Mouse (Mus musculus) stomach, embryonic 16.5 days (tissue): Measurements from ENCODE around the gene Tmem121. TPM values are rescaled to one million over a fixed set of nuclear protein-coding genes. Genes with fewer than 3 reads are reported as not detected.

ENCODE experiments used
- ATAC-seq: fragments of 200-750 bp; cut with Nextera tagmentation; 2 replicates; pipeline ENCODE4 v1.8.0; 2017; ENCODE audit warnings: moderate number of reproducible peaks, moderate TSS enrichment; ENCODE audit not compliant: insufficient read depth, low FRiP score
- H3K27ac ChIP-seq: fragments of 300-500 bp; sonication (generic); 2 replicates; pipeline ENCODE4 v1.5.1; 2014; ENCODE audit warnings: low read length
- H3K27me3 ChIP-seq: fragments of 300-500 bp; sonication (generic); 2 replicates; pipeline ENCODE4 v1.6.1; 2014; ENCODE audit warnings: low read length, control low read depth, mixed read lengths; ENCODE audit not compliant: control insufficient read depth, insufficient read depth
- H3K36me3 ChIP-seq: fragments of 300-500 bp; sonication (generic); 2 replicates; pipeline ENCODE4 v1.6.1; 2014; ENCODE audit warnings: low read length; ENCODE audit not compliant: control insufficient read depth, insufficient read depth
- H3K4me1 ChIP-seq: fragments of 300-500 bp; sonication (generic); 2 replicates; pipeline ENCODE4 v1.6.1; 2014; ENCODE audit warnings: low read length, control low read depth, mixed read lengths; ENCODE audit not compliant: control insufficient read depth, insufficient read depth
- H3K4me2 ChIP-seq: fragments of 300-500 bp; sonication (generic); 2 replicates; pipeline ENCODE4 v1.6.1; 2014; ENCODE audit warnings: low read depth, low read length, mixed read lengths
- H3K4me3 ChIP-seq: fragments of 300-500 bp; sonication (generic); replicated peaks from 2 replicates; pipeline ENCODE4 v1.5.1; 2014; ENCODE audit warnings: mild to moderate bottlenecking, low read length
- H3K9ac ChIP-seq: fragments of 300-500 bp; sonication (generic); 2 replicates; pipeline ENCODE4 v1.6.1; 2014; ENCODE audit warnings: low read length
- H3K9me3 ChIP-seq: fragments of 300-500 bp; sonication (generic); replicated peaks from 2 replicates; pipeline ENCODE4 v1.6.1; 2016; ENCODE audit warnings: low read length, control low read depth; ENCODE audit not compliant: control insufficient read depth
- WGBS: fragments of 180-500 bp; shearing (Covaris S2); extraction: QIAGEN DNeasy Blood & Tissue Kit; methylation state at CpG from one replicate; pipeline ENCODE4 v1.1.7; 2014; 5-methylcytosine and 5-hydroxymethylcytosine counted together
- polyA plus RNA-seq: library from polyadenylated mRNA; unstranded; fragments of >200 nt; fragmentation: Nextera tagmentation; extraction: Ambion mirVana; gene quantifications from 2 replicates; pipeline ENCODE4 v1.2.1, GENCODE M21; 2015

The Tmem121 gene
- polyA plus RNA-seq, 1 experiment from 2014 or later: 6.5 TPM

GRCm38 (mm10) chr12:113141531-113141973, 44.2 kb upstream of the Tmem121 start:
- ATAC-seq: no peak
- WGBS: 53% methylated on average over 8 of the region's 8 CpGs
- H3K9me3 ChIP-seq: no peaks in the 10 kb centered on the region
- peak overlapping the region; percentile 60 for H3K4me3 ChIP-seq
- 0 out of 2 replicates have a peak, but pooled peaks cover 3% of the 10 kb centered on the region for H3K36me3 ChIP-seq
- peak overlapping the region; percentile 72 for H3K9ac ChIP-seq
- peak overlapping the region; percentile 78 for H3K4me2 ChIP-seq
- peak overlapping the region; percentile 79 for H3K27ac ChIP-seq
- peaks cover 36% of the 10 kb centered on the region for H3K4me1 ChIP-seq
- H3K27me3 ChIP-seq: no peaks in the 10 kb centered on the region

- peak overlapping the region; percentile 72 for H3K9ac ChIP-seq
These were observed 43.4 kb upstream of the Tmem121 start for GRCm38 (mm10) chr12:113142021-113142975.

GRCm38 (mm10) chr12:113143164-113143563, 42.6 kb upstream of the Tmem121 start:
- peak overlapping the region; percentile 79 for H3K27ac ChIP-seq
- H3K36me3 ChIP-seq: no peaks in the 10 kb centered on the region
- H3K4me3 ChIP-seq: peak overlapping the region; percentile 60; the same call in 1 of the 2 replicates
- 45% methylated on average over 7 of the region's 7 CpGs for WGBS
- H3K9ac ChIP-seq: peak overlapping the region; percentile 46; the same call in 1 of the 2 replicates
- no peaks in the 10 kb centered on the region for H3K27me3 ChIP-seq
- no peak for ATAC-seq
- H3K4me1 ChIP-seq: peaks cover 42% of the 10 kb centered on the region
- no peaks in the 10 kb centered on the region for H3K9me3 ChIP-seq
- H3K4me2 ChIP-seq: peak overlapping the region; percentile 78

More at GRCm38 (mm10) chr12:113142021-113142975, 43.4 kb upstream of the Tmem121 start:
- no peaks in the 10 kb centered on the region for H3K9me3 ChIP-seq
- no peaks in the 10 kb centered on the region for H3K27me3 ChIP-seq
- no peaks in the 10 kb centered on the region for H3K36me3 ChIP-seq
- 16% methylated on average over 15 of the region's 15 CpGs for WGBS
- peak overlapping the region; percentile 78 for H3K4me2 ChIP-seq
- H3K4me3 ChIP-seq: peak overlapping the region; percentile 60
- peaks cover 40% of the 10 kb centered on the region for H3K4me1 ChIP-seq
- ATAC-seq: peak; percentile 41
- H3K27ac ChIP-seq: peak overlapping the region; percentile 79

- WGBS: 79% methylated on average over 20 of the region's 20 CpGs
- Histone ChIP-seq H3K4me3 (no peak overlapping the region), H3K27me3 (no peaks in the 10 kb centered on the region), H3K9me3 (no peaks in the 10 kb centered on the region), H3K36me3 (no peaks in the 10 kb centered on the region), H3K4me1 (peaks cover 34% of the 10 kb centered on the region), H3K27ac (no peak overlapping the region), H3K4me2 (no peak overlapping the region), H3K9ac (no peak overlapping the region)
- ATAC-seq: no peak
These were observed 41.6 kb upstream of the Tmem121 start for GRCm38 (mm10) chr12:113144001-113144756.

GRCm38 (mm10) chr12:113144886-113145285, 40.8 kb upstream of the Tmem121 start:
- Histone ChIP-seq H3K9ac (no peak overlapping the region), H3K27me3 (no peaks in the 10 kb centered on the region), H3K4me3 (no peak overlapping the region), H3K4me2 (no peak overlapping the region), H3K4me1 (peaks cover 27% of the 10 kb centered on the region), H3K27ac (no peak overlapping the region), H3K9me3 (no peaks in the 10 kb centered on the region), H3K36me3 (no peaks in the 10 kb centered on the region)
- WGBS: 93% methylated on average over 16 of the region's 16 CpGs
- ATAC-seq: no peak

GRCm38 (mm10) chr12:113145591-113145990, 40.1 kb upstream of the Tmem121 start:
- H3K4me1 ChIP-seq: peaks cover 26% of the 10 kb centered on the region
- H3K4me3 ChIP-seq: no peak overlapping the region
- ATAC-seq: no peak
- H3K27me3 ChIP-seq: no peaks in the 10 kb centered on the region
- H3K36me3 ChIP-seq: no peaks in the 10 kb centered on the region
- H3K4me2 ChIP-seq: no peak overlapping the region
- 91% methylated on average over 5 of the region's 5 CpGs for WGBS
- no peak overlapping the region for H3K27ac ChIP-seq
- no peak overlapping the region for H3K9ac ChIP-seq
- no peaks in the 10 kb centered on the region for H3K9me3 ChIP-seq

- Histone ChIP-seq H3K9ac (no peak within 1 kb of the TSS), H3K4me1 (peaks cover 26% of the 10 kb centered on the region), H3K9me3 (no peaks in the 10 kb centered on the region), H3K4me2 (peak within 1 kb of the TSS; percentile 25), H3K4me3 (peak within 1 kb of the TSS; percentile 3), H3K27me3 (0 out of 2 replicates have a peak, but pooled peaks cover 3% of the 10 kb centered on the region), H3K36me3 (no peaks in the 10 kb centered on the region), H3K27ac (0 out of 2 replicates have a peak within 1 kb of the TSS, but pooled peaks have one; percentile 10)
- ATAC-seq: 0 out of 2 replicates have a peak, but pooled peaks have one; percentile 1
- WGBS: 11% methylated on average over 45 of the region's 45 CpGs
These were observed 39.3 kb upstream of the Tmem121 start, which contains the start of gene Crip1 for GRCm38 (mm10) chr12:113146112-113147057. Gene Crip1 (plus strand): TSS chr12:113146316.

- H3K4me3 ChIP-seq: no peak overlapping the region
- ATAC-seq: no peak
- H3K4me2 ChIP-seq: no peak overlapping the region
- 0 out of 2 replicates have a peak, but pooled peaks cover 7% of the 10 kb centered on the region for H3K27me3 ChIP-seq
- 0 out of 2 replicates have a peak overlapping the region, but pooled peaks have one; percentile 10 for H3K27ac ChIP-seq
- no peaks in the 10 kb centered on the region for H3K9me3 ChIP-seq
- peaks cover 27% of the 10 kb centered on the region for H3K4me1 ChIP-seq
- 74% methylated on average over 8 of the region's 8 CpGs for WGBS
- H3K9ac ChIP-seq: no peak overlapping the region
- no peaks in the 10 kb centered on the region for H3K36me3 ChIP-seq
These were observed 38.2 kb upstream of the Tmem121 start for GRCm38 (mm10) chr12:113147481-113147880.
